Mouse (Mus musculus): ENCODE data around the gene Pfkfb3. TPM values are rescaled to one million over a fixed set of nuclear protein-coding genes. Genes with fewer than 3 reads are reported as not detected.

Gene Pfkfb3
- polyA plus RNA-seq, 1 experiment from 2014 or later = 15.9 TPM

DNA sequence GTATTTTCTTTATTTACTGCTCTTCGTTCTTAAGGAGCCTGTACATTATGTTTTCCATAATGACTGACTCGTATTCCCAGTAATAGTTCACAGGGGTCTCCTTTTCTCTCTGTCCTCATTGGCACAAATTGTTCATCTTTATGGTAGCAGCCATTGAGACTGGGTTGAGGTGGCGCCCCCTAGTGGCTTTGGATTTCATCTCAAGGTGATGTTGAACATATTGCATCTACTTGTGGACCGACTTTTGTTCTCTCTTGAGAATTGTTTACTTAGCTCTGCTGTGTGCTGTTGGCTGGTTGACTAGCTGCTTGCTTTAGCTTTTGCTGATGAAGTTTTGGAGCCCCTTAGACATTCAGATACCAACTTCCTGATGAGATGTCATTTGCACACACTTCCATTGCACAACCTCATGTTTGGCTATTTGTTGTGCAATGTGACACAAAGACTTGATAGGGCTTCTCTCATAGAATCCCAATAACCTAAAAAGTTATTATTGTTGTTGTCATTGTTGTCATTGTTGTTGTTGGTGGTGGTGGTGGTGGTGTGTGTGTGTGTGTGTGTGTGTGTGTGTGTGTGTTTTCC, 14.0 kb upstream of the Pfkfb3 start:
- no peak for ATAC-seq (ENCODE audit: insufficient number of reproducible peaks, insufficient read depth, low FRiP score, low TSS enrichment, low read depth)
- Histone ChIP-seq H3K9me3 (no peaks in the 10 kb centered on the region), H3K4me3 (replicated peaks) (no peak overlapping the region), H3K27me3 (no peaks in the 10 kb centered on the region), H3K36me3 (no peaks in the 10 kb centered on the region), H3K27ac (no peak overlapping the region), H3K9ac (replicated peaks) (no peak overlapping the region), H3K4me1 (replicated peaks) (no peaks in the 10 kb centered on the region), H3K4me2 (no peak overlapping the region)
- 61% methylated on average over 4 of the region's 4 CpGs for WGBS

DNA sequence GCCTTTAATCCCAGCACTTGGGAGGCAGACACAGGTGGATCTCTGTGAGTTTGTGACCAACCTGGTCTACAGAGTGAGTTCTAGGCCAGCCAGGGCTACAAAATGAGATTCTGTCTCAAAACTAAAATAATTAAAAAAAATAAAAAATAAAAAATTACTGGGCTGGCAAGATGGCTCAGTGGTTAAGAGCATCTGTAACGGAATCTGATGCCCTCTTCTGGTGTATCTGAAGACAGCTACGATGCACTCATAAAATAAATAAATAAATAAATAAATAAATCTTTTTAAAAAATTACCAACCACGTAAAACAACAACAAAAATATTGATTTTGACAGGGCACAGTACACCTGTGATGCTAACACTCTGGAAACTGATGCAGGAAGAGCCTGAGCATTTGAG, 13.0 kb upstream of the Pfkfb3 start:
- no peaks in the 10 kb centered on the region for H3K27me3 ChIP-seq
- H3K4me2 ChIP-seq = no peak overlapping the region
- no peaks in the 10 kb centered on the region for H3K4me1 ChIP-seq (replicated peaks)
- no peaks in the 10 kb centered on the region for H3K36me3 ChIP-seq
- no peaks in the 10 kb centered on the region for H3K9me3 ChIP-seq
- WGBS = 89% methylated on average over 3 of the region's 3 CpGs
- H3K4me3 ChIP-seq (replicated peaks) = no peak overlapping the region
- H3K27ac ChIP-seq = no peak overlapping the region
- ATAC-seq (ENCODE audit: insufficient number of reproducible peaks, insufficient read depth, low FRiP score, low TSS enrichment, low read depth) = no peak
- H3K9ac ChIP-seq (replicated peaks) = no peak overlapping the region

DNA sequence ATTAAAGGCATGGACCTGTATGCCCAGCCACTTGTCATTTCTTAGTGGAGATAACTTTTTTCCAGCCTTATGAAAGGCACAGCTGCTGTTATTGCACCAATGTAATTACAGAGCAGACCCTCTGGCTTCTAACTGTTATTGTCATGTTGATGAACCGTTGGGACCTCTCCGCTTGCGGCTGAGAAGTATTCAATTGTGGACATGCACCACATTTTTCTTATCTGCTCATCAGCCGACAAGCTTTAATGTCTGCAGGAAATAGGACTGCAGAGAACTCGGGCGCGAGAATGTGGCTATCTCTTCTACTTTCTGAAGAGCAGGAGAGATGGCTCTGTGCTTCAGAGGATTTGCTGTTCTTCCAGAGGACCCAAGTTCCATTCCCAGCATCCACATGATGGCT, 12.4 kb upstream of the Pfkfb3 start:
- 81% methylated on average over 7 of the region's 7 CpGs for WGBS
- Histone ChIP-seq H3K4me1 (replicated peaks) (no peaks in the 10 kb centered on the region), H3K9me3 (no peaks in the 10 kb centered on the region), H3K27ac (no peak overlapping the region), H3K27me3 (no peaks in the 10 kb centered on the region), H3K4me2 (no peak overlapping the region), H3K9ac (replicated peaks) (no peak overlapping the region), H3K36me3 (no peaks in the 10 kb centered on the region), H3K4me3 (replicated peaks) (no peak overlapping the region)
- ATAC-seq (ENCODE audit: insufficient number of reproducible peaks, insufficient read depth, low FRiP score, low TSS enrichment, low read depth) = no peak

DNA sequence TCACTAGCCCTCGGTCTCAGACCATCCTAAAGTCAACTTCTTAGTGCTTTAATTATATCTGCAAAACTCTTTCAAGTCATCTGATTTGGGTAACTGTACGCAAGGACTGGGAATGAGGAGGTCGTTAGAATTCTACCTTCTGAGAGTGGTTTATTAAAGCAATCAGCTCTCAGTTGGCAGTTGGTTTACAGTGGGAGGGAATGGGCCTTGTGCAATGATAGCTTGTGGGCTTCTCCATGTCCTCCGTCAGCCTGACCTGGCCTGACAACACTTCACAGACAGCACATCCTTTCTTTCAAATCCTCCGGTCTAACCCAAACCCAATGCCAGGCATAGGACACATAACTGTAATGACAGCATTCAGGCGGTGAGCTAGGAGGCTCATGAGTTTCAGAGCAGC, 10.9 kb upstream of the Pfkfb3 start:
- Histone ChIP-seq H3K36me3 (no peaks in the 10 kb centered on the region), H3K4me1 (replicated peaks) (no peaks in the 10 kb centered on the region), H3K9me3 (no peaks in the 10 kb centered on the region), H3K9ac (replicated peaks) (no peak overlapping the region), H3K27me3 (no peaks in the 10 kb centered on the region), H3K4me3 (replicated peaks) (no peak overlapping the region), H3K27ac (no peak overlapping the region), H3K4me2 (no peak overlapping the region)
- 75% methylated on average over 6 of the region's 6 CpGs for WGBS
- ATAC-seq (ENCODE audit: insufficient number of reproducible peaks, insufficient read depth, low FRiP score, low TSS enrichment, low read depth) = no peak

DNA sequence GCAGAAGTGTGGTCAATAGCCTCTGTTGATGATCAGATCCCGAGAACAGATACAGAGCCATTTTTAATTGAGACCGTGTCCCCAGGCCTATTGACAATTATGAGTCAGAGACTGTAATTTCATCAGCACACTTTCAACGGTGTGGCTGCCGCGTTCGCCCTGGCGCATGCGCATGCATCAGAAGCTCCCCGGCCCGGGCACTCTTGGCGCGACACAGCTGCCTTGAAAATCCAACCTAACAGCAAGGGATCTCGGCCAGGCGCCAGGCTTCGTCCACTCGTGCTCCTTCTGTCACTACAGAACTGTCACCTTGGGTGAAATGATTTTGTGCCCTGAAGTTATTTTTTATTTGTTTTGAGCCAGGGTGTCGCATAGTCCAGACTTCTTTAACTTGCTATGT, 9.4 kb upstream of the Pfkfb3 start:
- H3K4me2 ChIP-seq = no peak overlapping the region
- ATAC-seq (ENCODE audit: insufficient number of reproducible peaks, insufficient read depth, low FRiP score, low TSS enrichment, low read depth) = no peak
- H3K27ac ChIP-seq = no peak overlapping the region
- H3K9me3 ChIP-seq = no peaks in the 10 kb centered on the region
- no peaks in the 10 kb centered on the region for H3K27me3 ChIP-seq
- no peak overlapping the region for H3K4me3 ChIP-seq (replicated peaks)
- H3K36me3 ChIP-seq = no peaks in the 10 kb centered on the region
- WGBS = 92% methylated on average over 17 of the region's 17 CpGs
- no peak overlapping the region for H3K9ac ChIP-seq (replicated peaks)
- no peaks in the 10 kb centered on the region for H3K4me1 ChIP-seq (replicated peaks)

DNA sequence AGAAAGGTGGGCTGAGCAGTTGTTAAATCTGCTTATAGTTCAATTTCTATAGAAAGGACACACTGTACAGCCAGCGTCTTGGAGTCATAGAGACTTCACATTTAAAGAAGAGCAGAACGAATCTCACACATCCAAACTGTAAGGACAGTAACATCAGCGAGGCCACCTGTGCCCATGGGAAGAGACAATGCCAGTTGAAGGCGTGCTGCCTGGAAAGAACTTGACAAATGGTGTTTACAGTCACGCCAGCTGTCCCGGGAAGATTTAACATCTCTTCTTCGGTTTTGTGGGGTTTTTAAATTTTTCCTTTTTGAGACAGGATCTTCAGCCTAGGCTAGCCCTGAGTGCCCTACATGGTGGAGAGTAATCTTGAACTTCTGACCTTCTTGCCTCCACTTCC, 4.8 kb upstream of the Pfkfb3 start:
- Histone ChIP-seq H3K9me3 (no peaks in the 10 kb centered on the region), H3K36me3 (no peaks in the 10 kb centered on the region), H3K9ac (replicated peaks) (no peak overlapping the region), H3K27me3 (peaks cover 17% of the 10 kb centered on the region), H3K27ac (no peak overlapping the region), H3K4me3 (replicated peaks) (no peak overlapping the region), H3K4me1 (replicated peaks) (no peaks in the 10 kb centered on the region), H3K4me2 (no peak overlapping the region)
- ATAC-seq (ENCODE audit: insufficient number of reproducible peaks, insufficient read depth, low FRiP score, low TSS enrichment, low read depth) = no peak
- WGBS = 81% methylated on average over 7 of the region's 7 CpGs

DNA sequence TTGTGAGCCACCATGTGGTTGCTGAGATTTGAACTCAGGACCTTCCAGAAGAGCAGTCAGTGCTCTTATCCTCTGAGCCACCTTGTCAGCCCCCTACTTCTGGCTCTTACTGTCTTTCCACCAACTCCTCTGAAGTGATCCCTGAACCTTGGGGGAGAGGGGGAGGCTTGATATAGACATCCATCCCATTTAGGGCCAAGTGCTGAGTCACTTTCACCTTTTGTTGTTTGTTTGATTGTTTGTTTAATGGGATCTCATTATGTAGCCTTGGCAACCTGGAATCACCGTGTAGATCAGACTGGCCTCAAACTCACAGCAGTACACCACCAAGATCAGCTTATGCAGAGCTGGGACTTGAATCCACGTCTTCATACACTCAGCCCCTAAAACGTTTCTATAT, 3.4 kb upstream of the Pfkfb3 start:
- 71% methylated on average over 3 of the region's 3 CpGs for WGBS
- Histone ChIP-seq H3K9me3 (no peaks in the 10 kb centered on the region), H3K4me1 (replicated peaks) (peaks cover 12% of the 10 kb centered on the region), H3K36me3 (no peaks in the 10 kb centered on the region), H3K4me3 (replicated peaks) (no peak overlapping the region), H3K9ac (replicated peaks) (no peak overlapping the region), H3K4me2 (no peak overlapping the region), H3K27ac (no peak overlapping the region), H3K27me3 (peaks cover 31% of the 10 kb centered on the region)
- no peak for ATAC-seq (ENCODE audit: insufficient number of reproducible peaks, insufficient read depth, low FRiP score, low TSS enrichment, low read depth)

DNA sequence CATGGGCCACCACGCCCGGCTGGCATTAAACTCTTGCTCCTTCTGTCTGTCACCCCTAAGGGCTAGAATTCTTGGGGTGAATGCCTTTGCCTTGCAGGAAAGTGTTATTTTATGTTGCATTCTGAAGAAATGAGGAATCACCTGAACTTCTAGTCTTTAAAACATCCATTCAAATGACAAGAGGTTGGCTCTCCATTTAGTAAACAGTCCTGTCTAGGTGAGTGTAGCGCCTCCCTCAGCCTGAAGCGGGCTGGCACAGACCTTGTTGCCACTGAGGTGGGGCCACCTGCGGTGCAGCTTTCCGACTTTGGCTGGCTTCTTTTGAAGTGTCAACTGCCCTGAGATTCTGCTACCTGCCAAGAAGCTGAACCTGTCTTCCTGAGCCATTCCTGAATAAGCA, 1.4 kb upstream of the Pfkfb3 start:
- Histone ChIP-seq H3K9me3 (no peaks in the 10 kb centered on the region), H3K4me1 (replicated peaks) (peaks cover 15% of the 10 kb centered on the region), H3K4me3 (replicated peaks) (no peak overlapping the region), H3K9ac (replicated peaks) (no peak overlapping the region), H3K27ac (no peak overlapping the region), H3K27me3 (peaks cover 45% of the 10 kb centered on the region), H3K36me3 (no peaks in the 10 kb centered on the region), H3K4me2 (no peak overlapping the region)
- ATAC-seq (ENCODE audit: insufficient number of reproducible peaks, insufficient read depth, low FRiP score, low TSS enrichment, low read depth) = no peak
- WGBS = 49% methylated on average over 6 of the region's 6 CpGs

DNA sequence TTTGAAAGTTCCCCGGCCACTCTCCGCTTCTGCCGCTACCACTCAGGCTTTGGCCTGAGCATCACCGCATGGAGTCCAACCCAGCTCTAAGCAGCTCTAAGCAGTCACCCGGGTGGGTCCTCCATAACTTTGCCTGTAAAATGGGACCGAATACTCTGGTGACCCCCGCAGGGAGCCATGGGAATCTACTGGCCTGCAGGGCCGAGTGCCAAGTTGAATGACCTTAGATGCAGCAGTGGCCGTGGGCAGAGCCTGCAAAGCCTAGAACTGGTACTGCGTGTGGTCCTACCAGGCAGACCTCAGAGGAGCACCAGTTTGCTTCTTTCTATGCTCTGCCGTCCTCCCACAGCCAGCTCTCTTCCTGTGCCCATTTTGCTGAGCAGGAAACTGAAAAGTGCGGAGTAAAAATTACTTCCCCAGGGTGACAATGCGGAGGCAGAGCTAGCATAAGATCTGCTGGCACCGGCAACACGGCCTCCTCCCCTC, 868 bp downstream of the Pfkfb3 start:
- Histone ChIP-seq H3K36me3 (no peaks in the 10 kb centered on the region), H3K27me3 (peaks cover 53% of the 10 kb centered on the region), H3K4me3 (replicated peaks) (peak overlapping the region; percentile 57), H3K9me3 (no peaks in the 10 kb centered on the region), H3K9ac (replicated peaks) (peak overlapping the region; percentile 62; the same call in 1 of the 2 replicates), H3K27ac (no peak overlapping the region), H3K4me2 (peak overlapping the region; percentile 96), H3K4me1 (replicated peaks) (peaks cover 15% of the 10 kb centered on the region)
- peak; percentile 23; the same call in 1 of the 2 replicates for ATAC-seq (ENCODE audit: insufficient number of reproducible peaks, insufficient read depth, low FRiP score, low TSS enrichment, low read depth)
- WGBS = 4% methylated on average over 15 of the region's 15 CpGs

DNA sequence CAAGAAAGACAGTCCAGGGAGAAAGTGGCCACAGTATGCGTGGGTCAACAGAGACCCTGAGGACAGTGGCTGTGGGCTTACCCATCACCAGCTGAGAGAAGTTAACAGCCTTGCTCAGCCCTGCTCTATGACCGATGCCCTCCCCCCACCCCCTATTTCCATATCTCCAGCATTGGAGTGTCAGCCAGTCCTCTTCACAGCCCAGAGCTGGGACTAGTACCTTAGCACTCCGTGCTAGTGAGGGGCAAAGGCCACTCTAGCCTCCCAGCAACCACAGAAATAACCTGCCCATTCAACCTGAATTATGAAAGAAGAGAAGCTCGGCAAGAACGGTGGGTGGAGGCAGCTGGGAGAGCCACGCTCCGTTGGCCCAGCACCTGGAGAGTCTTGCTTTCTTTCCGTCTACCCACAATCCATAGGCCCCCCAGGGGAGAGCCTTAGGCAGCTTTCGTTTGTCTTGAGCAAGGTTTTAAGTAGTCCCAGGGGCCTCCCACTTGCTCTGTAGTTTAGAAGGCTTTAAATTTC, 1.5 kb downstream of the Pfkfb3 start:
- 1% methylated on average over 9 of the region's 9 CpGs for WGBS
- Histone ChIP-seq H3K4me1 (replicated peaks) (peaks cover 15% of the 10 kb centered on the region), H3K27ac (no peak overlapping the region), H3K36me3 (no peaks in the 10 kb centered on the region), H3K9ac (replicated peaks) (no peak overlapping the region), H3K27me3 (peaks cover 53% of the 10 kb centered on the region), H3K9me3 (no peaks in the 10 kb centered on the region), H3K4me2 (peak overlapping the region; percentile 96), H3K4me3 (replicated peaks) (peak overlapping the region; percentile 57)
- ATAC-seq (ENCODE audit: insufficient number of reproducible peaks, insufficient read depth, low FRiP score, low TSS enrichment, low read depth) = peak; percentile 53; the same call in 1 of the 2 replicates

DNA sequence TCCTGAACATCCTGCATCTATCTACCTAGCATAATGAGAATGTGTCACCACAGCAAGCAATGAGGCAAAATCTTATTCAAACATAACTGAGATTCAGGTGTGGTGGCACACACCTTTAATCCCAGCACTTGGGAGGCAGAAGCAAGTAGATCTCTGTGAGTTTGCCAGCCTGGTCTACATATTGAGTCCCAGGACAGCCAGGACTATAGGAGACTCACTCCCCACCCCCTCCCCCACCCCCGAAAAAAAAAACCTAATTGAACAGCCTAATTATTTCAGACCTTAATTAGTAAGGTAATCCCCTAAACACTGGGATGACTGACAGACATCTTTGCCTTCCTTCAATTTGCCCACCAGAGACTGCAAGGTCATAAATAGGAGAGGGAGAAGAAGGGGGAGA, 2.2 kb downstream of the Pfkfb3 start:
- peaks cover 53% of the 10 kb centered on the region for H3K27me3 ChIP-seq
- H3K4me1 ChIP-seq (replicated peaks) = peaks cover 15% of the 10 kb centered on the region
- H3K36me3 ChIP-seq = no peaks in the 10 kb centered on the region
- no peak for ATAC-seq (ENCODE audit: insufficient number of reproducible peaks, insufficient read depth, low FRiP score, low TSS enrichment, low read depth)
- WGBS = 36% methylated on average over 1 of the region's 1 CpGs
- no peak overlapping the region for H3K4me2 ChIP-seq
- no peaks in the 10 kb centered on the region for H3K9me3 ChIP-seq
- H3K27ac ChIP-seq = no peak overlapping the region
- no peak overlapping the region for H3K4me3 ChIP-seq (replicated peaks)
- H3K9ac ChIP-seq (replicated peaks) = no peak overlapping the region

DNA sequence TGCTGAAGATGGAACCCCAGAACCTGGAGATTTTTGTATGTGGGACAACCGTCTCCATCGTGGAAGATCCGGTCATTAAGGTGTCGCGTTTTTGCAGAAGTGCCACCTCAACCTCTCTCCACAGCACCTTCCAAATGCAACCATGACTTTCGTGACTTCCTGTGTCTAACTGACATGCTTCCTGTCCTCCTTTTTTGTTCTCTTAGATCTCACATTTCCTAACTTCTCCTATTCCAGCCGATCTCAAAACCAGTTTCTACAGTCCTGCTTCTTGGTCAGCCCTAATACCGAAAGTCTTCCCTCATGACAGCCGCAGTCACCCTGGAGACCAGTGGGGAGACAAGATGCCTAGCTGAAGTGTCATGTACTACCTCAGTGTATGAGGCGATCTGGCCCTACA, 5.4 kb downstream of the Pfkfb3 start:
- Histone ChIP-seq H3K27me3 (peaks cover 35% of the 10 kb centered on the region), H3K9me3 (no peaks in the 10 kb centered on the region), H3K4me2 (no peak overlapping the region), H3K4me1 (replicated peaks) (peaks cover 15% of the 10 kb centered on the region), H3K9ac (replicated peaks) (no peak overlapping the region), H3K36me3 (no peaks in the 10 kb centered on the region), H3K4me3 (replicated peaks) (no peak overlapping the region), H3K27ac (no peak overlapping the region)
- ATAC-seq (ENCODE audit: insufficient number of reproducible peaks, insufficient read depth, low FRiP score, low TSS enrichment, low read depth) = no peak
- 92% methylated on average over 10 of the region's 10 CpGs for WGBS

All from limb, embryonic 12.5 days (tissue).